ENCODE assay signal across 14 mouse cellular contexts in the genomic region with DNA sequence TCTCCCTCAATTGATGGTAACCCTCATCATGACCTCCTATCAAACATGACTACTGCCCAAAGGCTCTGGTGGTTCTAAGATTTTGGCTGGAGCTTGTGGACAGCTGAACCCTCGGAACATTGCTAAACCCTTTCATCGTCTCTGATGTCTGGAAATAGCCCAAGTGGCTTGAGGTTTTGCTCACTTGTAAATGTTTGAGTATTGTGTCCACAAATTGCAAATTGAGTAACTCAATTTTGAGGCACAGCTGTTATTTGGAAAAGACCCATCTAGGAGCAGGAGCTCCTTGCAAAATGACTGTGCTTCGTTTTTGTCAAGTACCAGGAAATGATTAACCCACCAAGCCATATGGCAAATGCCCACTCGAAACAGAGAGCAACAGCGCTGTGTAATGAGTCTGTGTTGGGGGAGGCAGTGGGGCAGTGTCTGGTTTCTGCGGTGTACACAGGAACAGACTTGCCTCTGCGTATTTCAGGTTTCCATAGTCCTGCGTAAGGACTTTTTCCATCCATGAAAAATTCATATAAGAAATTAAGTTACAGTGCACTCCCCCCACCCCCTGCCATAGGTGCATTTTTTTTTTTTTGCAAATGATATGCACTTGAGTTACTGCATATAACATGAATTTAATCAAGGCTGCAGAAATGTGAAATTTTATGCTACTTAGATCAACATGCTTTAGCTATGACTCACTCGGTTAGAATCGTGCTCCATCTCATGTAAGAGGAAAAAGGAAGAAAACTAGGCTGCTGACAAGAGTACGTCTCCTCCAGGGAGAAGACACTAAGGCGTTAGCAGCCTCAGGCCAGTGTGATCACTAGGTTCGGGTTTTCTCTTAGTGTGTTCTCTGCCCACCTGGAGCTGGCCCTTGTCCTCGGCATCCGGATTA. TPM values are rescaled to one million over a fixed set of nuclear protein-coding genes. Genes with fewer than 3 reads are reported as not detected.
DNase-seq lines count a peak whose midpoint lies in the region; ATAC-seq and TF ChIP-seq lines count a peak whose summit lies in the region.
"Had no signal": no experiment of that assay in that cellular context is flagged by ENCODE, and none has a peak within 500 bp of the region (broad histone marks: within the 10 kb centered on the region; RNA-seq: fewer than 3 reads in every experiment).

No protein-coding gene starts in this region.

- TF ChIP-seq POLR2A in lung, adult 2 months (IDR thresholded peaks at IDR 0.05; ENCODE audit: borderline replicate concordance, extremely low read depth, low read depth, low read length), result no peak
- TF ChIP-seq POLR2A in embryonic fibroblast, embryonic 13.5 days (IDR thresholded peaks at IDR 0.05; ENCODE audit: low read depth, low read length), result no peak

- no peak for ATAC-seq in heart, embryonic 12.5 days (ENCODE audit: insufficient number of reproducible peaks, low FRiP score)
- peak; percentile 60; the same call in 1 of the 2 replicates for ATAC-seq in lung, embryonic 16.5 days (ENCODE audit: low read depth)
- ATAC-seq in neural tube, embryonic 15.5 days (ENCODE audit: low FRiP score), result no peak
- ATAC-seq: midbrain, embryonic 16.5 days had no signal

- no peaks in the 10 kb centered on the region for H3K27me3 ChIP-seq in heart, embryonic 12.5 days (replicated peaks)
- no peaks in the 10 kb centered on the region for H3K27me3 ChIP-seq in lung, embryonic 16.5 days (ENCODE audit: control insufficient read depth, insufficient read depth, low read depth, low read length)
- H3K27me3 ChIP-seq in neural tube, embryonic 15.5 days (replicated peaks), result no peaks in the 10 kb centered on the region
- H3K27me3 ChIP-seq: lung, embryonic 15.5 days had no signal

- WGBS in heart, embryonic 12.5 days, result 75% methylated on average over 15 of the region's 15 CpGs
- WGBS in lung, embryonic 16.5 days, result 57% methylated on average over 15 of the region's 15 CpGs
- WGBS in lung, adult 2 months, result 52% methylated on average over 15 of the region's 15 CpGs
- 77% methylated on average over 15 of the region's 15 CpGs for WGBS in neural tube, embryonic 15.5 days

- TF ChIP-seq CTCF in lung, adult 2 months (IDR thresholded peaks at IDR 0.05; ENCODE audit: insufficient read depth, low read length), result no peak
- TF ChIP-seq CTCF in embryonic fibroblast, embryonic 13.5 days (IDR thresholded peaks at IDR 0.05; ENCODE audit: borderline replicate concordance, insufficient read depth, low read length), result no peak

- no peak overlapping the region for H3K4me3 ChIP-seq in heart, embryonic 12.5 days
- H3K4me3 ChIP-seq in lung, embryonic 16.5 days (ENCODE audit: low read length), result no peak overlapping the region
- no peak overlapping the region for H3K4me3 ChIP-seq in lung, adult 2 months (replicated peaks; ENCODE audit: extremely low read depth, low read depth, low read length)
- H3K4me3 ChIP-seq in embryonic fibroblast, embryonic 13.5 days (ENCODE audit: insufficient read depth, low read length), result no peak overlapping the region
- no peak overlapping the region for H3K4me3 ChIP-seq in neural tube, embryonic 15.5 days (replicated peaks)
- H3K4me3 ChIP-seq: lung, embryonic 15.5 days had no signal

- no peaks in the 10 kb centered on the region for H3K36me3 ChIP-seq in heart, embryonic 12.5 days
- no peaks in the 10 kb centered on the region for H3K36me3 ChIP-seq in lung, embryonic 16.5 days (ENCODE audit: control insufficient read depth, insufficient read depth, low read length)
- no peaks in the 10 kb centered on the region for H3K36me3 ChIP-seq in neural tube, embryonic 15.5 days
- H3K36me3 ChIP-seq: lung, embryonic 15.5 days had no signal

- DNase-seq in heart, adult 18-20 months, result peak; percentile 37 to 40
- no peak for DNase-seq in lung, adult 2 months
- DNase-seq in right cerebral cortex, postnatal 36 days (ENCODE audit: low spot score in 2 of 2), result peak; percentile 18 to 36
- DNase-seq in kidney, adult 11 months, result no peak
- DNase-seq: cerebellum, postnatal 36 days; kidney, adult 8-10 months; thymus, postnatal 36 days had no signal

- no peak overlapping the region for H3K9ac ChIP-seq in heart, embryonic 12.5 days
- no peak overlapping the region for H3K9ac ChIP-seq in lung, embryonic 16.5 days (ENCODE audit: low read length)
- H3K9ac ChIP-seq in neural tube, embryonic 15.5 days (replicated peaks), result no peak overlapping the region
- H3K9ac ChIP-seq: hindbrain, embryonic 14.5 days; lung, embryonic 15.5 days had no signal

- peaks cover 9% of the 10 kb centered on the region for H3K4me1 ChIP-seq in heart, embryonic 12.5 days (replicated peaks)
- 0 out of 2 replicates have a peak, but pooled peaks cover 6% of the 10 kb centered on the region for H3K4me1 ChIP-seq in lung, embryonic 16.5 days (replicated peaks; ENCODE audit: control insufficient read depth, insufficient read depth, low read length)
- H3K4me1 ChIP-seq in lung, adult 2 months (ENCODE audit: control insufficient read depth, insufficient read depth, low read length), result no peaks in the 10 kb centered on the region; the same call in 1 of the 2 replicates
- peaks cover 11% of the 10 kb centered on the region for H3K4me1 ChIP-seq in embryonic fibroblast, embryonic 13.5 days (ENCODE audit: control insufficient read depth, insufficient read depth, low read length)
- no peaks in the 10 kb centered on the region for H3K4me1 ChIP-seq in neural tube, embryonic 15.5 days

- H3K27ac ChIP-seq in heart, embryonic 12.5 days (ENCODE audit: poor library complexity, severe bottlenecking), result no peak overlapping the region
- no peak overlapping the region for H3K27ac ChIP-seq in lung, embryonic 16.5 days (ENCODE audit: low read length)
- peak overlapping the region; percentile 71 for H3K27ac ChIP-seq in embryonic fibroblast, embryonic 13.5 days (ENCODE audit: insufficient read depth, low read length)
- H3K27ac ChIP-seq in neural tube, embryonic 15.5 days (replicated peaks), result no peak overlapping the region
- H3K27ac ChIP-seq: hindbrain, embryonic 14.5 days; lung, embryonic 15.5 days had no signal

- no peak overlapping the region for H3K4me2 ChIP-seq in heart, embryonic 12.5 days
- H3K4me2 ChIP-seq in lung, embryonic 16.5 days (ENCODE audit: low read depth, low read length), result no peak overlapping the region
- H3K4me2 ChIP-seq in neural tube, embryonic 15.5 days, result no peak overlapping the region
- H3K4me2 ChIP-seq: hindbrain, embryonic 14.5 days; lung, embryonic 15.5 days had no signal

- H3K9me3 ChIP-seq in heart, embryonic 12.5 days (replicated peaks), result no peaks in the 10 kb centered on the region; the same call in 1 of the 2 replicates
- no peaks in the 10 kb centered on the region for H3K9me3 ChIP-seq in lung, embryonic 16.5 days (ENCODE audit: control insufficient read depth, low read length)
- H3K9me3 ChIP-seq in neural tube, embryonic 15.5 days (replicated peaks), result no peaks in the 10 kb centered on the region
- H3K9me3 ChIP-seq: lung, embryonic 15.5 days had no signal

RNA-seq across cellular contexts. Expression of gene Nmnat3, which starts 50.9 kb away (rescaled TPM):
- total RNA-seq in heart, adult 18-20 months (2021), result 10 to 100 TPM; 19.5 to 19.6 TPM
- 9.4 and 10.0 TPM in 2 replicates for polyA plus RNA-seq in heart, embryonic 12.5 days (2016; fragmentation: Nextera tagmentation; extraction: Ambion mirVana)
- 7.0 and 7.6 TPM in 2 replicates for polyA plus RNA-seq in lung, embryonic 16.5 days (2015; fragmentation: Nextera tagmentation; extraction: Ambion mirVana)
- polyA plus RNA-seq in lung, adult 2 months (2012; rRNA removed), result 4.7 and 6.3 TPM in 2 replicates
- 5.1 and 5.2 TPM in 2 replicates for polyA plus RNA-seq in embryonic fibroblast, embryonic 13.5 days (2011; ENCODE audit: insufficient read length, low read depth, missing spikeins)
- polyA plus RNA-seq in neural tube, embryonic 15.5 days (2015; fragmentation: Nextera tagmentation; extraction: Ambion mirVana), result 2.2 and 4.6 TPM in 2 replicates

Comparison
In these comparisons a context has a peak if more than half of its experiments do, and no peak if none do; other contexts are left out.
1. DNase-seq: peak in heart, adult 18-20 months (2 of 2) and right cerebral cortex, postnatal 36 days (2 of 2); none in lung, adult 2 months (single experiment) and kidney, adult 11 months (single experiment).